Mouse (Mus musculus): Measurements from ENCODE around the gene Gm48552. TPM values are rescaled to one million over a fixed set of nuclear protein-coding genes. Genes with fewer than 3 reads are reported as not detected.

The Gm48552 gene
- polyA plus RNA-seq, 1 experiment from 2014 or later, result 0.78 TPM

- DNase-seq (ENCODE audit: extremely low spot score, low spot score), result no peak
- Histone ChIP-seq H3K27ac (no peak overlapping the region), H3K36me3 (replicated peaks) (peaks cover 16% of the 10 kb centered on the region), H3K4me3 (no peak overlapping the region), H3K4me1 (peaks cover 29% of the 10 kb centered on the region), H3K9me3 (no peaks in the 10 kb centered on the region), H3K27me3 (ENCODE audit: poor library complexity, severe bottlenecking) (no peaks in the 10 kb centered on the region)
- 87% methylated on average over 5 of the region's 5 CpGs for WGBS
Measured at GRCm38 (mm10) chr10:81382039-81382438, 6.8 kb upstream of the Gm48552 start.

GRCm38 (mm10) chr10:81383802-81384604, 4.8 kb upstream of the Gm48552 start, which contains the start of the genes Dohh and Gm48551:
TSS of gene Dohh (plus strand) at chr10:81384428.
TSS of gene Gm48551 (plus strand) at chr10:81384466.
- Histone ChIP-seq H3K27me3 (ENCODE audit: poor library complexity, severe bottlenecking) (no peaks in the 10 kb centered on the region), H3K4me1 (peaks cover 21% of the 10 kb centered on the region), H3K4me3 (peak within 1 kb of the TSS; percentile 87), H3K9me3 (no peaks in the 10 kb centered on the region), H3K36me3 (replicated peaks) (peaks cover 35% of the 10 kb centered on the region), H3K27ac (peak within 1 kb of the TSS; percentile 88)
- WGBS, result 10% methylated on average over 54 of the region's 54 CpGs
- peak; percentile 98 for DNase-seq (ENCODE audit: extremely low spot score, low spot score)

DNA sequence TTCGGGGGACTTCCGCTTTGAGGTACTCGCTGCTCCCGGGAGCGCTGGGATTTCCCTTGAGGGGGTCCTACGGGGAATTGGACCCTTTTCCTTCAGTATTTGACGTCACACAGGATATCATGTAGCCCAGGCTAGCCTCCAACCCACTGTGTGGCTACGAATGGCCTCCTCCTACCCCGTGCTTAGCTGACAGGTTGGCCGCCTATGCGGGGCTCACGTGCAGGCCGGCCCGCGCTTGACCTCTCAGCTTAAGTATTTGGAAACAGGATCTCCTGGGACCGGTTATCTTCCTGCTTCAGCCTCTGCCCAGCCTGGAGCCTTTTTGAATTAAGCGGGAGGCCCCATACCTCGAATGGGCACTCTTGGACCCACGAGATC, 4.2 kb upstream of the Gm48552 start:
- no peak for DNase-seq (ENCODE audit: extremely low spot score, low spot score)
- WGBS, result under 1% methylated on average over 19 of the region's 19 CpGs

DNA sequence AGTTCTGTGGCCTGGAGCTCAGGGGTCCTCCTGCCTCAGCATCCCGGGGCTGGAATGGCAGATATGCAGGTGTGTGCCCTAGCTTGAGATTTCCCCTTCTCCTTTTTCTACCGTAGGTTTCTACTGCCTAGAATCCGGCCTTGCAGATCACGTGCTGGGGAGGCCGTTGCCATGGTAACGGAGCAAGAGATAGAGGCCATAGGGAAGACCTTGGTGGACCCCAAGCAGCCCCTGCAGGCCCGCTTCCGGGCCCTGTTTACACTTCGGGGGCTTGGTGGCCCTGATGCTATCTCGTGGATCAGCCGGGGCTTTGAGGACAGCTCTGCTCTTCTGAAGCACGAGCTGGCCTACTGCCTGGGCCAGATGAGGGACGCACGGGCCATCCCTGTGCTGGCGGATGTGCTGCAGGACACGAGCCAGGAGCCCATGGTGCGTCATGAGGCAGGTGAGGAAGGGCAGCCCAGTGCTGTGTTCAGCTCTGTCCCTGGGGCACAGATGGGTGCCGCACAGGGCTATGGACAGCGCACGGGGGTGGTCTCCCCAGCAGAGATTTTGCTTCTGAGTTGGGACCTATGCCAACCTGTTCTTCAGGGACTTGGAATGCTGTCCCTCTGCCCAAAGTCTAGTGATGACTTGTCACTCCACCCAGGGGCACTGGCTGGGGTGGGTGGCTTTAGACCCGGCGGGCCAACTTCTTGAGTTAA, 3.0 kb upstream of the Gm48552 start:
- Histone ChIP-seq H3K4me3 (peak overlapping the region; percentile 87), H3K36me3 (replicated peaks) (peaks cover 44% of the 10 kb centered on the region), H3K9me3 (no peaks in the 10 kb centered on the region), H3K27me3 (ENCODE audit: poor library complexity, severe bottlenecking) (no peaks in the 10 kb centered on the region), H3K4me1 (peaks cover 29% of the 10 kb centered on the region), H3K27ac (no peak overlapping the region)
- DNase-seq (ENCODE audit: extremely low spot score, low spot score), result no peak
- WGBS, result 89% methylated on average over 22 of the region's 22 CpGs

More for the DNA sequence above, 4.2 kb upstream of the Gm48552 start:
- Histone ChIP-seq H3K9me3 (no peaks in the 10 kb centered on the region), H3K36me3 (replicated peaks) (peaks cover 40% of the 10 kb centered on the region), H3K27ac (peak overlapping the region; percentile 88), H3K4me3 (peak overlapping the region; percentile 87), H3K27me3 (ENCODE audit: poor library complexity, severe bottlenecking) (no peaks in the 10 kb centered on the region), H3K4me1 (peaks cover 23% of the 10 kb centered on the region)

GRCm38 (mm10) chr10:81387716-81388115, 1.1 kb upstream of the Gm48552 start:
- peaks cover 48% of the 10 kb centered on the region for H3K36me3 ChIP-seq (replicated peaks)
- H3K4me3 ChIP-seq, result 0 out of 2 replicates have a peak overlapping the region, but pooled peaks have one; percentile 13
- peaks cover 34% of the 10 kb centered on the region for H3K4me1 ChIP-seq
- no peak for DNase-seq (ENCODE audit: extremely low spot score, low spot score)
- 95% methylated on average over 20 of the region's 20 CpGs for WGBS
- no peak overlapping the region for H3K27ac ChIP-seq
- no peaks in the 10 kb centered on the region for H3K9me3 ChIP-seq
- H3K27me3 ChIP-seq (ENCODE audit: poor library complexity, severe bottlenecking), result 0 out of 2 replicates have a peak, but pooled peaks cover 3% of the 10 kb centered on the region

DNA sequence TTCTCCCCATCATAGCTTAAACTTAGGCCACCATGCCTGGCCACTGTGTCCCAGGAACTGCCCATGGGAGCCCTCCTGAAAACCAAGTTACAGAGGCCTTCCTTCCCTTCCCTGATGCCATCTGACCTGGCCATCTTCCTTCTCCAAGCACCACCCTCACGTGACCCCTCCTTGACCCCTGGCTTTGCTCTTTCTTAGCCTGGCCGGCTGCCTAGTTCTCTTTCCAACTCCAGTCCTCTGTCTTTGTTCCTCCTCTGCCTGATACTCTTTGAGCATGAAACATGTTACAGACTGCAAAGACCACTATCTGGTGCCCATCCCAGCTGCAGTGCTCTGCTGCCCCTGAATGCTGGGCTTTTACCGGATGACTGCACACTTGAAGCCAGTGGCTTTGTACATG, 568 bp downstream of the Gm48552 start:
- Histone ChIP-seq H3K27ac (0 out of 2 replicates have a peak overlapping the region, but pooled peaks have one; percentile 21), H3K4me1 (peaks cover 48% of the 10 kb centered on the region)
- WGBS, result 65% methylated on average over 3 of the region's 3 CpGs

DNA sequence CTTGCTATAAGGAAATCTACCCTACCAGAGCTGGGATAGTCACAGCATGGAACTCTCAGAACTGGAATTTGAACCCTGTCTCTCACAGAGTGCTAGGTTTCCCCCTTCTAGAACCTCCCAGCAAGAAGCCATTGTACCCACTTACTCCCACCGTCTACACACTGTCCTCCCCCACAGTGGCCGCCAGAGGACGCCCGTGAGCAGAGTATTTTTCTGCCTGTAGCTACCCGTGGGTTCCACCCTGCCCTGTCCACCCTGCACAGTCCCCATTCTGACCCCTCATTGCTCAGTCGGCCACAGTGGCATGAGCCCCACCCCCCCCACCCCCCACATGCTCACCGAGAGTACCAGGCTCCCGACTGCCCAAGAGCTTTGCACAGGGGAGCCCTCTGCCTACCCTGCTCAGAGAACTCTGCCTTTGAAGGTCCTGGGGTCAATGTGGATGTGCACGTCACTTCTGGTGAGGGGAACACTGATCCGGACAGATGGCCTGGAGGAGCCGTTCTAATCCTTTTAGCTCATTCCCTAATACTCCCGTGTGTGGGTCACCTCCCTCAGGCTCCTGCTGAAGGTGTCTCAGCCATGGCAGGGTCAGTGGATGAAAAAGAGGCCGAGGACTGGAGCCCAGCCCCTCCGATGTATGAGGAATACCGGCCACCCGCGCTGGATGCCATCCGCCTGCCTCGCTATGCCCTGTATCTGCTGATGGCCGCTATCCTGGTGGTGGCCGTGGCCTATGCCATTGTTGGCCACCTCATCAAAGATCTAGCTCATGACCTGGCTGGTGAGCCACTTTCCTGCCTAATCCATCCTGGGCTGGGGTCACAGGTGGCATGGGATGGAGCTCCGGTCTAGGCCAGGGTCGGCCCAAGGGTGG, 1.2 kb downstream of the Gm48552 start:
- peaks cover 44% of the 10 kb centered on the region for H3K4me1 ChIP-seq
- peaks cover 48% of the 10 kb centered on the region for H3K36me3 ChIP-seq (replicated peaks)
- peak; percentile 72 for DNase-seq (ENCODE audit: extremely low spot score, low spot score)
- H3K9me3 ChIP-seq, result no peaks in the 10 kb centered on the region
- H3K27me3 ChIP-seq (ENCODE audit: poor library complexity, severe bottlenecking), result 0 out of 2 replicates have a peak, but pooled peaks cover 13% of the 10 kb centered on the region
- H3K27ac ChIP-seq, result 0 out of 2 replicates have a peak overlapping the region, but pooled peaks have one; percentile 21
- H3K4me3 ChIP-seq, result no peak overlapping the region
- 59% methylated on average over 23 of the region's 23 CpGs for WGBS

More for the DNA sequence above, 568 bp downstream of the Gm48552 start:
- DNase-seq (ENCODE audit: extremely low spot score, low spot score), result no peak
- Histone ChIP-seq H3K27me3 (ENCODE audit: poor library complexity, severe bottlenecking) (0 out of 2 replicates have a peak, but pooled peaks cover 12% of the 10 kb centered on the region), H3K36me3 (replicated peaks) (peaks cover 48% of the 10 kb centered on the region), H3K4me3 (no peak overlapping the region), H3K9me3 (no peaks in the 10 kb centered on the region)

DNA sequence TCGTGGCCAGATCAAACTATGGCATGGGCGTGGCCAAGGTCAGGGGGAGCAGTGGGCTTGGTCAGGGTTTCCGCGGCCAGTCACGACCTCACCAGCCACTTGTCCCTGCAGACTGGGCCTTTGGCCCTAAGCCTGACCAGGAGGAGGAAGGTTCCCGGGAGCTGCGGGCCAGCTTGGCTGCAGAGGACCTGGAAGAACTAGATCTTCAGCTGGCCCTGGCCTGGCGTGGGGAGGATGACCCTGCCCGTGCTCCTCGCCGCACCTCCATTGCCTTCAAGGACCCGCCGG, 1.8 kb downstream of the Gm48552 start:
- Histone ChIP-seq H3K27me3 (ENCODE audit: poor library complexity, severe bottlenecking) (0 out of 2 replicates have a peak, but pooled peaks cover 13% of the 10 kb centered on the region), H3K4me1 (peaks cover 41% of the 10 kb centered on the region), H3K36me3 (replicated peaks) (peaks cover 47% of the 10 kb centered on the region), H3K4me3 (no peak overlapping the region), H3K9me3 (no peaks in the 10 kb centered on the region), H3K27ac (no peak overlapping the region)
- no peak for DNase-seq (ENCODE audit: extremely low spot score, low spot score)
- WGBS, result 91% methylated on average over 13 of the region's 13 CpGs

GRCm38 (mm10) chr10:81392270-81392669, 3.5 kb downstream of the Gm48552 start:
- Histone ChIP-seq H3K36me3 (replicated peaks) (peaks cover 30% of the 10 kb centered on the region), H3K4me3 (0 out of 2 replicates have a peak overlapping the region, but pooled peaks have one; percentile 37), H3K27ac (no peak overlapping the region), H3K27me3 (ENCODE audit: poor library complexity, severe bottlenecking) (peaks cover 21% of the 10 kb centered on the region), H3K4me1 (peaks cover 46% of the 10 kb centered on the region), H3K9me3 (no peaks in the 10 kb centered on the region)
- DNase-seq (ENCODE audit: extremely low spot score, low spot score), result no peak
- WGBS, result 92% methylated on average over 6 of the region's 6 CpGs

GRCm38 (mm10) chr10:81392781-81393185, 4.0 kb downstream of the Gm48552 start, which contains the start of gene Smim24:
TSS of gene Smim24 (plus strand) at chr10:81393051.
- Histone ChIP-seq H3K27me3 (ENCODE audit: poor library complexity, severe bottlenecking) (peaks cover 26% of the 10 kb centered on the region), H3K4me3 (peak within 1 kb of the TSS; percentile 37), H3K27ac (peak within 1 kb of the TSS; percentile 72), H3K4me1 (peaks cover 48% of the 10 kb centered on the region), H3K36me3 (replicated peaks) (peaks cover 25% of the 10 kb centered on the region), H3K9me3 (no peaks in the 10 kb centered on the region)
- DNase-seq (ENCODE audit: extremely low spot score, low spot score), result no peak
- WGBS, result 71% methylated on average over 14 of the region's 14 CpGs

DNA sequence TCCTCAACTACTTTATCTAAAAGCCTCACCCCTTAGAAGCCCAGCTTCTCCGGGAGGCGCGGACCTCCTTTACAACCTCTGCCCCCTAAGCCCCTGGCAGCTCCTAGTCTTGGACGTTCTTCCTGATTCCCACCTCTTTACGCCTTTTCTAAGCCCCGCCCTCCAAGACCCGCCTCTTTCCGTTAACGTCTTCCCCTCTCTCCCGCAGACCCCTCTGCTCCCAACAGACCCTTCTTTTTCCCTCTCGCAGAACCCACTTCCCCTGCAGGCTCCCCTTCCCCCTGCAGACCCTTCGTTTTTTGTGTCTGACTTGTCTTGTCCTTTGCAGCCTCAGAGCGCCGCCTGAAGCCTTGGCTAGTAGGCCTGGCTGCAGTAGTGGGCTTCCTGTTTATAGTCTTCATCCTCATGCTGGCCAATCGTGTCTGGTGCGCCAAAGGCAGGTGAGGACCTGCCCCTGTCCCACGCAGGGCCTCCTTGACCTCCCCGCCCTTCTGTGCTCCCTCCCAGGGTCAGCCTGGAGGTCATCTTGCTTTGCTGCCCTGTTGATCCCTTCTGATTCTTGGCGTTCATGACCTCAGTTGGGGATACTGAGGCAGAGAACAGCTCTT, 4.8 kb downstream of the Gm48552 start:
- H3K4me1 ChIP-seq, result peaks cover 48% of the 10 kb centered on the region
- no peaks in the 10 kb centered on the region for H3K9me3 ChIP-seq
- 6% methylated on average over 19 of the region's 19 CpGs for WGBS
- peak overlapping the region; percentile 37 for H3K4me3 ChIP-seq
- DNase-seq (ENCODE audit: extremely low spot score, low spot score), result no peak
- H3K27me3 ChIP-seq (ENCODE audit: poor library complexity, severe bottlenecking), result peaks cover 29% of the 10 kb centered on the region
- peaks cover 17% of the 10 kb centered on the region for H3K36me3 ChIP-seq (replicated peaks)
- H3K27ac ChIP-seq, result peak overlapping the region; percentile 72

GRCm38 (mm10) chr10:81395127-81395526, 6.3 kb downstream of the Gm48552 start:
- whole genome bisulfite sequencing, result 14% methylated on average over 5 of the region's 5 CpGs
- Histone ChIP-seq H3K36me3 (replicated peaks) (peaks cover 14% of the 10 kb centered on the region), H3K9me3 (no peaks in the 10 kb centered on the region), H3K4me1 (peaks cover 47% of the 10 kb centered on the region), H3K4me3 (no peak overlapping the region), H3K27me3 (ENCODE audit: poor library complexity, severe bottlenecking) (peaks cover 40% of the 10 kb centered on the region), H3K27ac (peak overlapping the region; percentile 53; the same call in 1 of the 2 replicates)
- peak; percentile 81 for DNase-seq (ENCODE audit: extremely low spot score, low spot score)

Measured in forebrain, embryonic 10.5 days (tissue).